Mouse (Mus musculus) brain, adult 10 weeks (tissue): Measurements from ENCODE around the gene Tgfbr2. TPM values are rescaled to one million over a fixed set of nuclear protein-coding genes. Genes with fewer than 3 reads are reported as not detected.

Experiments
- polyA plus RNA-seq: library from polyadenylated mRNA; stranded (reverse); fragments of 350-450 nt; fragmentation: Illumina TruSeq; extraction: RNeasy Lipid Tissue Mini Kit (QIAGEN cat#74804); gene quantifications from one replicate; pipeline ENCODE4 v1.2.3, GENCODE M21; 2015; ENCODE audit warnings: low read depth, low replicate concordance

Gene Tgfbr2
- 9.7 TPM for polyA plus RNA-seq

GRCm38 (mm10) chr9:116174481-116175461, at the start of gene Tgfbr2:
Gene Tgfbr2, minus strand, starts transcription at chr9:116175360.

